Mouse (Mus musculus) embryonic fibroblast, embryonic 13.5 days (primary cell): ENCODE data around the gene Fas. TPM values are rescaled to one million over a fixed set of nuclear protein-coding genes. Genes with fewer than 3 reads are reported as not detected.

Experiments
- H3K27ac ChIP-seq: 2 replicates; pipeline ENCODE4 v1.5.1; 2012; ENCODE audit warnings: low read length, control low read depth, inconsistent platforms; ENCODE audit not compliant: insufficient read depth
- H3K4me1 ChIP-seq: 2 replicates; pipeline ENCODE4 v1.6.1; 2011; ENCODE audit warnings: low read length; ENCODE audit not compliant: control insufficient read depth, insufficient read depth
- H3K4me3 ChIP-seq: 2 replicates; pipeline ENCODE4 v1.5.1; 2011; ENCODE audit warnings: mild to moderate bottlenecking, control low read depth, low read length; ENCODE audit not compliant: insufficient read depth
- CTCF ChIP-seq: IDR thresholded peaks from 2 replicates; pipeline ENCODE4 v1.5.1; 2011; ENCODE audit warnings: mild to moderate bottlenecking, control low read depth, low read length, moderate library complexity, borderline replicate concordance; ENCODE audit not compliant: insufficient read depth
- POLR2A ChIP-seq: IDR thresholded peaks from 2 replicates; pipeline ENCODE4 v1.6.1; 2011; ENCODE audit warnings: low read depth, mild to moderate bottlenecking, control low read depth, low read length, moderate library complexity
- polyA plus RNA-seq: library from polyadenylated mRNA; stranded (reverse); fragments of >200 nt; gene quantifications from 2 replicates; pipeline ENCODE4 v1.2.4, GENCODE M21; 2011; ENCODE audit warnings: low read depth; ENCODE audit not compliant: missing spikeins, insufficient read length

Gene Fas
- polyA plus RNA-seq, 1 experiment, result 27.9 TPM

GRCm38 (mm10) chr19:34254880-34255681 lies 35.4 kb upstream of the Fas start, which contains the start of gene Acta2:
Gene Acta2 (minus strand): TSS chr19:34255590.
- H3K4me1 ChIP-seq, result peaks cover 6% of the 10 kb centered on the region
- TF ChIP-seq POLR2A (peak; percentile 85), CTCF (no peak)
- H3K4me3 ChIP-seq, result peak within 1 kb of the TSS; percentile 76
- H3K27ac ChIP-seq, result peak within 1 kb of the TSS; percentile 96

- Histone ChIP-seq H3K27ac (peak overlapping the region; percentile 96), H3K4me1 (peaks cover 6% of the 10 kb centered on the region)
- TF ChIP-seq CTCF (no peak), POLR2A (peak; percentile 23; the same call in 1 of the 2 replicates)
These were observed 34.3 kb upstream of the Fas start for GRCm38 (mm10) chr19:34256149-34256548.

GRCm38 (mm10) chr19:34256936-34257335 lies 33.5 kb upstream of the Fas start:
- Histone ChIP-seq H3K27ac (no peak overlapping the region), H3K4me3 (no peak overlapping the region), H3K4me1 (peaks cover 4% of the 10 kb centered on the region)
- TF ChIP-seq CTCF, result no peak
- no peak for TF ChIP-seq POLR2A

More at GRCm38 (mm10) chr19:34256149-34256548, 34.3 kb upstream of the Fas start:
- H3K4me3 ChIP-seq, result no peak overlapping the region

GRCm38 (mm10) chr19:34262273-34262974 lies 28.0 kb upstream of the Fas start:
- Histone ChIP-seq H3K27ac (peak overlapping the region; percentile 1; the same call in 1 of the 2 replicates), H3K4me1 (peaks cover 9% of the 10 kb centered on the region), H3K4me3 (no peak overlapping the region)
- no peak for TF ChIP-seq CTCF
- TF ChIP-seq POLR2A, result no peak

GRCm38 (mm10) chr19:34265604-34266193 lies 24.8 kb upstream of the Fas start:
- H3K4me3 ChIP-seq, result no peak overlapping the region
- peak overlapping the region; percentile 99 for H3K27ac ChIP-seq
- TF ChIP-seq POLR2A, result 0 out of 2 replicates have a peak, but pooled peaks have one; percentile 1
- no peak for TF ChIP-seq CTCF
- peaks cover 9% of the 10 kb centered on the region for H3K4me1 ChIP-seq

- Histone ChIP-seq H3K4me3 (no peak overlapping the region), H3K27ac (no peak overlapping the region), H3K4me1 (no peaks in the 10 kb centered on the region; the same call in none of the 2 replicates)
- TF ChIP-seq POLR2A, result no peak
- no peak for TF ChIP-seq CTCF
These were observed 21.5 kb upstream of the Fas start for GRCm38 (mm10) chr19:34268991-34269390.

GRCm38 (mm10) chr19:34270106-34270726 lies 20.2 kb upstream of the Fas start:
- Histone ChIP-seq H3K4me3 (no peak overlapping the region), H3K27ac (no peak overlapping the region), H3K4me1 (no peaks in the 10 kb centered on the region; the same call in none of the 2 replicates)
- TF ChIP-seq CTCF (no peak), POLR2A (no peak)

GRCm38 (mm10) chr19:34270824-34271464 lies 19.5 kb upstream of the Fas start:
- TF ChIP-seq CTCF (no peak), POLR2A (no peak)
- no peak overlapping the region for H3K4me3 ChIP-seq
- H3K4me1 ChIP-seq, result no peaks in the 10 kb centered on the region; the same call in none of the 2 replicates
- no peak overlapping the region for H3K27ac ChIP-seq

GRCm38 (mm10) chr19:34273073-34273472 lies 17.4 kb upstream of the Fas start:
- Histone ChIP-seq H3K27ac (no peak overlapping the region), H3K4me3 (no peak overlapping the region), H3K4me1 (no peaks in the 10 kb centered on the region; the same call in none of the 2 replicates)
- TF ChIP-seq CTCF (no peak), POLR2A (no peak)
